Mouse (Mus musculus): ENCODE measurements around the gene Nf1. TPM values are rescaled to one million over a fixed set of nuclear protein-coding genes. Genes with fewer than 3 reads are reported as not detected.

Gene Nf1
- polyA plus RNA-seq, 1 experiment from 2014 or later = 6.4 TPM

DNA sequence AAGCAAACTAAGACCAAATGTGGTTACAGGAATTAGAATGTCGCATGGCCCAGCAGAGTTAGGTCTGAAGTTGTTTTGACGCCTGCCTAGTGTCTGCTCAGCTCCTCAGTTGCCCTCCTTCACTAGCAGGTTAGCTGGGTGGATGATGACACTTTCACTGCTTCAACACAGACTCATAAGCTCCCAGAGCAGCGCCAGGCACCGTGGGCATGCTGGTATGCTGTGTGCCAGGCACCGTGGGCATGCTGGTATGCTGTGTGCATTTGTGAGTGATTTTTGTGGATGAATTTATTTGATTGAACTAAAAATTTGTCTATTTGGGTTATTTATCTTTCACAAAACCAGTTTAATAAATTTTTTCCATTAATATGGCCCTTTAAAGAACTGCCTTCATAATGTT lies 83.0 kb downstream of the Nf1 start:
- 94% methylated on average over 5 of the region's 5 CpGs for WGBS
- no peak overlapping the region for H3K9ac ChIP-seq (replicated peaks)
- H3K9me3 ChIP-seq = no peaks in the 10 kb centered on the region
- no peak overlapping the region for H3K4me2 ChIP-seq (replicated peaks)
- ATAC-seq (replicated peaks) = no peak
- peaks cover 4% of the 10 kb centered on the region; the same call in 1 of the 2 replicates for H3K36me3 ChIP-seq
- H3K4me1 ChIP-seq = no peaks in the 10 kb centered on the region
- H3K4me3 ChIP-seq = no peak overlapping the region
- no peak overlapping the region for H3K27ac ChIP-seq (replicated peaks)
- H3K27me3 ChIP-seq = no peaks in the 10 kb centered on the region

DNA sequence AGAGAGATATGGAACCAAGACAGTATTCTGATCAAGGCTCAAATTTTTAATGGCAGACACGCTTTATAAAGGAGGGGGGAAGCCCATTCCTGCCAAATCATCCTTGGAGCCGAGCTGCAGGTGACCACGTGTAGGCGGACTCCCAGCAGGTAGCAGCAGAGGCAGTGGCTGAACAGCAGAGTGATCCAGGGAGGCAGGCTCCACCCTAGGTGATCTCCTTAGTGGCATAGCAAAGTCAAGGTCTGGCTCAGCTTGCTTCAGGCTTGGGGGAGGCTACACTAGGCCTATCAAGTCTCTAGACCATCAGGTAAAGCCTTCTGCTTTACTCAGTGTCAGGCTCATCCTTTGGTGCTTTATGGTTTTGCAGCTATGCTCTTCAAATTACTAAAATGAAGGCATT lies 87.1 kb downstream of the Nf1 start:
- no peak for ATAC-seq (replicated peaks)
- Histone ChIP-seq H3K4me1 (no peaks in the 10 kb centered on the region), H3K4me2 (replicated peaks) (no peak overlapping the region), H3K9ac (replicated peaks) (no peak overlapping the region), H3K27ac (replicated peaks) (no peak overlapping the region), H3K36me3 (peaks cover 5% of the 10 kb centered on the region; the same call in 1 of the 2 replicates), H3K9me3 (no peaks in the 10 kb centered on the region), H3K27me3 (no peaks in the 10 kb centered on the region), H3K4me3 (no peak overlapping the region)
- 55% methylated on average over 4 of the region's 4 CpGs for WGBS

DNA sequence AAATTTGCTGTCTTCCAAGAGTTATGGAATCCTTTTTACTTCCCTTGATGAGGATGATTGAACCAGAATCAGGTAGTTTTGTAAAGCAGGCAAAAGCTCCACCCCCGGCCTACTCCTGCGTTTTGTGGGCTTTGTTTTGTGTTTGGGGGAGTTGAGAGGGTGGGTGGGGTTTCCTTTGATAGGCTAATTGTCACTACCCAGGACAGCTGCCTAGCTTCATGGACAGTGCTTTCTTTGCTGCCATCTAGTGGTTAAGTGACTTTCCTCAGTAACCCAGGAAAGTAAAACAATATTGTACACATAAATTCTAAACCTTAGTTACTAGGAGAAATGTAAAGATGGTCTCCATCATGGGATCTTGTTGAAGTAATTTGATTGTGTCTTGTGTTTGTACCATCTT lies 88.1 kb downstream of the Nf1 start:
- WGBS = 0% methylated on average over 2 of the region's 2 CpGs
- no peak overlapping the region for H3K27ac ChIP-seq (replicated peaks)
- H3K4me3 ChIP-seq = no peak overlapping the region
- no peak for ATAC-seq (replicated peaks)
- H3K27me3 ChIP-seq = no peaks in the 10 kb centered on the region
- no peaks in the 10 kb centered on the region for H3K4me1 ChIP-seq
- no peak overlapping the region for H3K4me2 ChIP-seq (replicated peaks)
- H3K9me3 ChIP-seq = no peaks in the 10 kb centered on the region
- 0 out of 2 replicates have a peak, but pooled peaks cover 2% of the 10 kb centered on the region for H3K36me3 ChIP-seq
- no peak overlapping the region for H3K9ac ChIP-seq (replicated peaks)

DNA sequence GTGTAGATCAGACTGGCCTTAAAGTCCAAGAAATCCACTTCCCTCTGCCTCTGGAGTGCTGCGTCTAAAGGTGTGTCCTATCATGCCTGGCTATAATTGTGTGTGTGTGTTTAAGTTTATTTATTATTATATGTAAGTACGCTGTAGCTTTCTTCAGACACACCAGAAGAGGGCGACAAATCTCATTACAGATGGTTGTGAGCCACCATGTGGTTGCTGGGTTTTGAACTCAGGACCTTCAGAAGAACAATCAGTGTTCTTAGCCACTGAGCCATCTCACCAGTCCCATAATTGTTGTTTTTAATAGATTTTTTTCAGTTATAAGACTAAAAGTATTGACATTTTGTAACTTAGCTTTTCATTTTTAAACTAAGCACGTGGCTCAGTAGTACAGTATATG lies 95.8 kb downstream of the Nf1 start:
- Histone ChIP-seq H3K27me3 (no peaks in the 10 kb centered on the region), H3K9ac (replicated peaks) (no peak overlapping the region), H3K4me3 (no peak overlapping the region), H3K9me3 (no peaks in the 10 kb centered on the region), H3K4me2 (replicated peaks) (no peak overlapping the region), H3K4me1 (no peaks in the 10 kb centered on the region), H3K27ac (replicated peaks) (no peak overlapping the region), H3K36me3 (peaks cover 19% of the 10 kb centered on the region)
- ATAC-seq (replicated peaks) = no peak
- WGBS = 93% methylated on average over 4 of the region's 4 CpGs

DNA sequence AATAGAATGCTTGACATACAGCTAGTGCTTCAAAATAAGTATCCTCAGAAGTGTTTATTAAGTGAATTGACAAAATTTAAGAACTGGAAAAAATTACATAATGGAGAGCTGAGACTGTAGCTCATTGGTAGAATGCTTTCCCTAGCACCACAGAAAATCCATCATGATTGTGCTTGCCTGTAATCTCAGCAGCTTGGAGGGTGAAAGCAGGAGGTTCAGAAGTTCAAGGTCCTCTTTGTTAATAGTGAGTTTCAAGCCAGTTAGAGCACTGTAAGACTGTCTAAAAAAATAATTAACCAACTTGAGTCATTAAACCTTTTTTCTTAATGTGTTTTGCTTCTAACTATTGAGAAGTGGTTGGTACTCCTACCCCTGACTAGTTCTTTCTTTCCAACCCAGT lies 108.9 kb downstream of the Nf1 start:
- no peak overlapping the region for H3K27ac ChIP-seq (replicated peaks)
- no peaks in the 10 kb centered on the region for H3K4me1 ChIP-seq
- peaks cover 58% of the 10 kb centered on the region for H3K36me3 ChIP-seq
- H3K4me3 ChIP-seq = no peak overlapping the region
- no peak for ATAC-seq (replicated peaks)
- no peaks in the 10 kb centered on the region for H3K27me3 ChIP-seq
- no peaks in the 10 kb centered on the region for H3K9me3 ChIP-seq
- H3K9ac ChIP-seq (replicated peaks) = no peak overlapping the region
- no peak overlapping the region for H3K4me2 ChIP-seq (replicated peaks)

DNA sequence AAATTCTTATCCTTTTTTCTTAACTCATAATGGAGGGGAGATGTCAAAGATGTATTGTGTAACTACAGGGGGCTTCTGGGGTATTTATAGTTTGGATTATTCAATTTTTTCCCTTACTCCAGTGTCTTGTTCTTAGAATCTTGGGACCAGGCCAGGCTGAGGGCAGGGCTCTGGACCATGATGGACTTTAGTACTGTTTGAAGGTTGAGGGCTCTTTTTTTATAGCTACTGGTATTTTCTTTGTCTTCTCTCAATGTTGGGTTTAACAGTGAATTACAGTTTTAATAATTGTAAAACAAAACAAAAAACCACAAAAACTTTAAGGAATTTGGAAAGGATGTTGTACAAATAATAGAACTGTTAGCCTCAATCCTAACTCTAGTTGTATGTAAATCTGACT lies 113.5 kb downstream of the Nf1 start:
- Histone ChIP-seq H3K36me3 (peaks cover 44% of the 10 kb centered on the region), H3K4me1 (no peaks in the 10 kb centered on the region), H3K4me2 (replicated peaks) (no peak overlapping the region), H3K9ac (replicated peaks) (no peak overlapping the region), H3K4me3 (no peak overlapping the region), H3K27me3 (no peaks in the 10 kb centered on the region), H3K27ac (replicated peaks) (no peak overlapping the region), H3K9me3 (no peaks in the 10 kb centered on the region)
- no peak for ATAC-seq (replicated peaks)

DNA sequence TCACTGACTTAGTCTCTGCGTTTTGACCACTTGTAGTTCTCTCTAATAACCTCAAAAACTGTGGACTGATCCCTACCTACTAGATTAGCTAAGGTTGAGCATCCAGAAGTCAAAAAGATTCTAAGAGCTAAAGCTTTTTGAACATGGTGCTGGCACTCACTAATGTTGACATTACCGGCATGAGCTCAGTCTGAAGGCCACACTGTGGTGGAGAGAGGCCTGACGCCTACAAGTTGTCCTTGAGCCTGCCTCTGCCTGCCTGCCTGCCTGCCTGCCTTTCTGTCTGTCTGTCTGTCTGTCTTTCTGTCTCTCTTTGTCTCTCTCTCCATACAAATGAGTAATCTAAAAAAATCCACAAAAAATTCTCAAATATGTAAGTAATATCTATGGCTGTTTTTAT lies 118.4 kb downstream of the Nf1 start:
- Histone ChIP-seq H3K36me3 (peaks cover 40% of the 10 kb centered on the region), H3K27me3 (no peaks in the 10 kb centered on the region), H3K9ac (replicated peaks) (no peak overlapping the region), H3K4me2 (replicated peaks) (no peak overlapping the region), H3K4me3 (no peak overlapping the region), H3K9me3 (no peaks in the 10 kb centered on the region), H3K4me1 (no peaks in the 10 kb centered on the region), H3K27ac (replicated peaks) (no peak overlapping the region)
- WGBS = 97% methylated on average over 3 of the region's 3 CpGs
- no peak for ATAC-seq (replicated peaks)

DNA sequence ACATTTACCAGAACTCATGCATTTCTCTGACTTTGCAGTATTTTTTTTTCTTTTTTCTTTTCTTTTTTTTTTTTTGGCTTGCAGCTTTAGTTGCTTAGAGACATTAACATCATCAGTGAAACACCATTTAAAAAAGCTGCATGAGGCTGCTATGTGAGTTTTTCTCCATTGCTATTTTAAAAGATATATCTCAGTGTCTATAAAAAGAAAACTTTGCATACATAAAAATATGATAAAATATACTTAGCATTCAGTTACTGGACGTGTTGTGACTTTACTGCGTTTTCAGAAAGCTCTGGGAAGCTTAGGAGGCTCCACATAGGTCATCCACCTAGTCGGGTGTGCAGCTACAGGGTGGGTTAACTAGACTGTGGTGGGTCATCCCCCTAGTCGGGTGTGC lies 120.4 kb downstream of the Nf1 start:
- Histone ChIP-seq H3K9me3 (no peaks in the 10 kb centered on the region), H3K4me2 (replicated peaks) (no peak overlapping the region), H3K27ac (replicated peaks) (no peak overlapping the region), H3K36me3 (peaks cover 31% of the 10 kb centered on the region), H3K4me3 (no peak overlapping the region), H3K4me1 (no peaks in the 10 kb centered on the region), H3K27me3 (no peaks in the 10 kb centered on the region), H3K9ac (replicated peaks) (no peak overlapping the region)
- ATAC-seq (replicated peaks) = no peak
- 88% methylated on average over 4 of the region's 4 CpGs for WGBS

DNA sequence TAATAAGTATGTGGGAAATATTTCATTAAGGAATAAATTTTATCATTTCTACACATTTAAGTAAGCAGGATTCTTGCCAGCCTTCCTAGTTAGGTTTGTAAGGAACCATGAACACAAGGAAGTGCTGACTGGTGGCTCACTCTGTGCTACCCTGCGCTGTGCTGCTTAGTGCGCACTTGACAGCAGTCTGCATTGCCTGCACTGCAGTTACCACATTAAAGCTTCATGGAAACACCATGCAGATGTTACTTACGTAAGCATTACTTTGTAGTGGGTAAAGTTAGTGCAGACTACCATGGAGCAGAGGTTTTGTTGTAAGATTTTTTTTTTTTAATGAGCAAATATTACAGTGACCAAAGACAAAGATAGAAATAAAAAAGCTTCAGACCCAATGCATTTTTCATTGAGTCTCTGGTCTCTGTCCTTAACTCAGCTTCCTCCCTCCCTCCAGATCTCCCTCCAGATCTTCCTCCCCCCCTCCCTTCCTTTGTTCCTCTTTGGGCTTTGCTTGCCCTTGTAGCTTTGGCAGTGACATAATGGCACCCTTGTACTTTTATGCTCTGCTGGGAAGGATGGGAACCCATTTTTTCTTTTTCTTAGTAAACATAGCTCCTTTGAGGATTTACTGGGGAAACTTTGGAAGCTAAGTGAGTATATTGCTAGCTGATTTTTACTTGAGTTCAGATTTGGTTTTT lies 121.4 kb downstream of the Nf1 start:
- Histone ChIP-seq H3K36me3 (peaks cover 34% of the 10 kb centered on the region), H3K9ac (replicated peaks) (no peak overlapping the region), H3K27ac (replicated peaks) (no peak overlapping the region), H3K4me2 (replicated peaks) (no peak overlapping the region), H3K9me3 (no peaks in the 10 kb centered on the region), H3K27me3 (no peaks in the 10 kb centered on the region), H3K4me3 (no peak overlapping the region), H3K4me1 (no peaks in the 10 kb centered on the region)
- WGBS = 92% methylated on average over 3 of the region's 3 CpGs
- ATAC-seq (replicated peaks) = no peak

DNA sequence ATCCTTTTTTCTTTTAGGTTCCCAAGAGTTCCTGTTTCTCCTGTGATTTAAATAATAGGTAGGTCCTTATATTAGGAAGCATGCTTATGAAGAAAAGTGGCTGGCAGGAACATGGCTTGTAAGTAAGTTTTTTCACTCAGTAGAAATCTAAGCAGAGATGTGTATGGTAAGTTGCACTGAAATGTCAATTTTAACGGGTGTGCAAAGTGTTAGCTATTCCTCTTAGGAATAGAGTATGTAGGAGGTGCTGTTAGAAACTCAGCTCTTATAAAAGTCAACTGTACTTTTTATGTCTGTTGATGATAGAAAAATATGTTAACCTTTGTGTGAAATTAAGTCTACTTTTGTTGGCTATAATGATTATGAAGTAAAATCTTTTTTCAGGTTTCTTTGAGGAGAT lies 128.6 kb downstream of the Nf1 start:
- Histone ChIP-seq H3K27me3 (no peaks in the 10 kb centered on the region), H3K4me3 (no peak overlapping the region), H3K36me3 (peaks cover 45% of the 10 kb centered on the region), H3K4me1 (no peaks in the 10 kb centered on the region), H3K9ac (replicated peaks) (no peak overlapping the region), H3K27ac (replicated peaks) (no peak overlapping the region), H3K9me3 (no peaks in the 10 kb centered on the region), H3K4me2 (replicated peaks) (no peak overlapping the region)
- ATAC-seq (replicated peaks) = no peak
- WGBS = 80% methylated on average over 1 of the region's 1 CpGs

DNA sequence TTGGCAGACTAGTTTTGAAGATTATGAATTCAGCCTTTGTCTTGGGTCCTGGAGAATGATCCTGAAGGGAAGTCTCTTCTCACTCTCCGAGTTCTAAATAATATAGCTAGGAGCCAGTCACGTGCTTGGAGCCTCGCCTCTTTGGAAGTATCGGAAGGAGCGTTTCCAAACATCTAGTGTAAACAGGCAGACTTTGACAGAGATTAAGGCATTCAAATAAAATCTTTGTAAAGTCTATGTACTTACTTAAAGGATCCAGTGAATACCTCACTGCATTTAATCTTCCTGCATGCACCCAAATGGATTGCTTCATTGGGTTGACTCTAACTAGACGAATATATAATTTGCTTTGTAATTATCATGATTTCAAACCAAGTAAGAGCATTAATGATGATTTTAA lies 143.9 kb downstream of the Nf1 start:
- Histone ChIP-seq H3K9ac (replicated peaks) (no peak overlapping the region), H3K4me2 (replicated peaks) (no peak overlapping the region), H3K27ac (replicated peaks) (no peak overlapping the region), H3K9me3 (no peaks in the 10 kb centered on the region), H3K4me3 (no peak overlapping the region), H3K4me1 (no peaks in the 10 kb centered on the region), H3K27me3 (no peaks in the 10 kb centered on the region), H3K36me3 (peaks cover 14% of the 10 kb centered on the region; the same call in 1 of the 2 replicates)
- WGBS = 88% methylated on average over 6 of the region's 6 CpGs
- no peak for ATAC-seq (replicated peaks)

DNA sequence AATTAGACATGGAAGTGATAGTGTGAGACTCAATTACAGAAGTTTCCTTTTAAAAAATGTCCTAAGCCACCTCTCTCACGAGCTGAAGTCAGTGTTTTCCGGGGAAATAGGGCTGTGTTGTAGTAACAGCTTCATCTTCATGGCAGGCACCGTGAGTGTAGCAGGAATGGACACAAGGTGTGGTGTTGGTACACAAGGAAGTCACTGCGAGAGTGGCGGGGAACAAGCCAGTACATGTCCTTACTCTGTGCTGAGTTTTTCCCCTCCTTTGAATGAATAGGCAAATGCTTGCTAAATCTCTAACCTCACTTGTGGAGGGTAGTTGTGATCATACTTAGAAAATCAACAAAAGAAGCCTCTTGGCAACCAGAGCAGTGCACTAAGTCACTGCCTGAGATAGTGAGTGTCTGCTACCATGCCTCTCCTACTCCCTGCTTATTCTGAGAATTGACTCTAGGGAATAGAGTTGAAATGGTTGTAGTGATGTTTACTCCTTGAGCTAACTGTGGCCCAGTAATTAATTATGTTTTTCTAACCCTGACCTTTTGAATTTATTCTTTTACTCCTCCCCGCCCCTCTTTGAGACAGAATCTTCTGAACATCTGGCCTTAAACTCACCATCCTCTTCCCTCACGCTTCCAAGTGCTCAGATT lies 144.5 kb downstream of the Nf1 start:
- Histone ChIP-seq H3K27ac (replicated peaks) (no peak overlapping the region), H3K27me3 (no peaks in the 10 kb centered on the region), H3K4me1 (no peaks in the 10 kb centered on the region), H3K4me3 (no peak overlapping the region), H3K9me3 (no peaks in the 10 kb centered on the region), H3K36me3 (peaks cover 13% of the 10 kb centered on the region; the same call in 1 of the 2 replicates), H3K4me2 (replicated peaks) (no peak overlapping the region), H3K9ac (replicated peaks) (no peak overlapping the region)
- WGBS = 89% methylated on average over 7 of the region's 7 CpGs
- ATAC-seq (replicated peaks) = no peak

DNA sequence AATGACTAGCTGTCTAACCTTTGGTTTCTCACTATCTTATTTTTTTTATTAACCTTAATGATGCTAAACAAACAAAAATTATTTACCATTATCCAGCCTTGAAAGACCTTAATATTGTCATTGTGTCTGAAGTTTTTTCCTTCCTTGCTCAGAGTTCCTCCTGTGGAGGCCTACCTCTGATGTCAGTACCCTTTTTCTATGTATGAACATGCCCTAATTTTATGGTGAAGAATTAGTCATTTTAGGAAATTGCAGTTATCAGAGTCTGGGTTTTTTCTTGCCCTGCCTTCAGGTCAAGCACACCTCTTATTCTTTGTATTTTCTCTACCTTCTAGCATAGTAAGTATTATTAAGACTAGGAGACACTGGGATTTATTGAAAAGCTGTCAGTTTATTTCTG lies 145.2 kb downstream of the Nf1 start:
- Histone ChIP-seq H3K4me1 (no peaks in the 10 kb centered on the region), H3K4me2 (replicated peaks) (no peak overlapping the region), H3K27ac (replicated peaks) (no peak overlapping the region), H3K36me3 (peaks cover 13% of the 10 kb centered on the region; the same call in 1 of the 2 replicates), H3K27me3 (no peaks in the 10 kb centered on the region), H3K9me3 (no peaks in the 10 kb centered on the region), H3K4me3 (no peak overlapping the region), H3K9ac (replicated peaks) (no peak overlapping the region)
- ATAC-seq (replicated peaks) = no peak

Measured in forebrain, embryonic 15.5 days (tissue).